Mouse (Mus musculus): ENCODE measurements around the gene C1galt1. TPM values are rescaled to one million over a fixed set of nuclear protein-coding genes. Genes with fewer than 3 reads are reported as not detected.

The C1galt1 gene
- total and polyA plus RNA-seq, 3 experiments = 13.2 to 14.4 TPM; not detected in 1

DNA sequence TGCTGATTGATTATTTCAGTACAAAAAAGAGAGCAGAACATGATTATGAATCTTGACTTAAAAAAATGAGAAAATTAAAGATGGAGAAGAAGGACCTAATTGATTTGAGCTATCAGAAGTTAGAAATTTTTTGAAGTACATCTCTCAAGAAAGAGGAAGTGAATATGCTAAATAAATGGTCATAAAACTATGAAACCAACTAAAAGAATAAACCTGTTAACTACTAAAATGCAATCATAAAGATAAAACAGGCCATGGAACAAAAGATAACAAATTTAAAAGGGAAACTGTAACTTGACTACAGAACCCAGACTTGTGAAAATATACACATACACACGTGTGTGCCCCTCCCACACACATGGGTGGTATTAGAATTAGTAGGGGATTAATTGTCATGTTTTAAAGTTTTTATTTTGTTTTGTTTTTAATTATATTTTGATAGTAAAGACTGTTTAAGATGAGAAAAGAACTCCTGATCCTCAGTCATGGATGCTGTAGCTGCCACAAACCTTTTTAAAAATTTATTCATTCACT lies 37.0 kb downstream of the C1galt1 start:
- Histone ChIP-seq H3K27ac (ENCODE audit: control insufficient read depth, low read depth, low read length) (no peak overlapping the region), H3K9me3 (replicated peaks; ENCODE audit: insufficient read depth, low read length) (no peaks in the 10 kb centered on the region), H3K36me3 (ENCODE audit: control insufficient read depth in 1 of 2, insufficient read depth in 2 of 2, low read length in 2 of 2) (no peaks in the 10 kb centered on the region), H3K4me1 (ENCODE audit: control insufficient read depth in 1 of 2, insufficient read depth in 2 of 2, low read length in 2 of 2) (peaks cover 0 to 3% of the 10 kb centered on the region in 2 experiments; a peak in 1 of 4 replicates), H3K79me2 (ENCODE audit: control insufficient read depth, insufficient read depth, low read length, poor library complexity) (no peaks in the 10 kb centered on the region), H3K27me3 (ENCODE audit: control insufficient read depth in 1 of 2, insufficient read depth in 2 of 2, low read length in 2 of 2) (no peaks in the 10 kb centered on the region; a peak in 2 of 4 replicates), H3K9ac (ENCODE audit: control insufficient read depth, low read depth, low read length, poor library complexity, severe bottlenecking) (no peak overlapping the region), H3K4me3 (ENCODE audit: control insufficient read depth in 1 of 2, insufficient read depth in 1 of 2, low read depth in 2 of 2, low read length in 2 of 2) (no peak overlapping the region)
- TF ChIP-seq ZC3H11A (IDR thresholded peaks at IDR 0.05; ENCODE audit: low read depth, low read length) (no peak), TCF12 (IDR thresholded peaks at IDR 0.05; ENCODE audit: low read depth, low read length) (peak; percentile 52; the same call in 1 of the 2 replicates), ETS1 (IDR thresholded peaks at IDR 0.05; ENCODE audit: low read depth, low read length) (peak; percentile 48), ZNF384 (IDR thresholded peaks at IDR 0.05; ENCODE audit: low read depth, low read length) (no peak), POLR2AphosphoS2 (IDR thresholded peaks at IDR 0.05; ENCODE audit: low read length) (no peak), SIN3A (IDR thresholded peaks at IDR 0.05; ENCODE audit: low read length) (peak; percentile 59; the same call in 1 of the 2 replicates), EP300 (IDR thresholded peaks at IDR 0.05; ENCODE audit: low read depth in 1 of 2, low read length in 2 of 2) (peak; percentile 61 to 87; a peak in 3 of 4 replicates), MAX (IDR thresholded peaks at IDR 0.05; ENCODE audit: low read length) (peak; percentile 60; the same call in 1 of the 2 replicates), TAL1 (IDR thresholded peaks at IDR 0.05; ENCODE audit: low read length) (no peak), MXI1 (IDR thresholded peaks at IDR 0.05; ENCODE audit: low read depth, low read length) (peak; percentile 92), POLR2AphosphoS5 (IDR thresholded peaks at IDR 0.05; ENCODE audit: borderline replicate concordance, low read depth, low read length) (no peak), SMC3 (IDR thresholded peaks at IDR 0.05; ENCODE audit: low read depth, low read length) (no peak), GATA1 (IDR thresholded peaks at IDR 0.05; ENCODE audit: low read depth, low read length) (peak; percentile 74), CTCF (IDR thresholded peaks at IDR 0.05 in 2 of 3, conservative IDR thresholded peaks at IDR 0.05 in 1 of 3; ENCODE audit: control insufficient read depth in 1 of 3, insufficient read depth in 1 of 3, low read depth in 2 of 3, low read length in 3 of 3, poor library complexity in 1 of 3, severe bottlenecking in 1 of 3) (no peak), USF2 (IDR thresholded peaks at IDR 0.05; ENCODE audit: borderline replicate concordance in 1 of 2, insufficient read depth in 1 of 2, low read depth in 1 of 2, low read length in 2 of 2) (no peak), ZKSCAN1 (IDR thresholded peaks at IDR 0.05; ENCODE audit: low read depth, low read length) (0 out of 2 replicates have a peak, but pooled peaks have one; percentile 53), NELFE (IDR thresholded peaks at IDR 0.05; ENCODE audit: low read depth, low read length) (no peak), UBTF (IDR thresholded peaks at IDR 0.05; ENCODE audit: borderline replicate concordance, insufficient read depth, low read depth, low read length) (no peak), MYC (IDR thresholded peaks at IDR 0.05; ENCODE audit: low read depth, low read length) (no peak), ELF1 (IDR thresholded peaks at IDR 0.05; ENCODE audit: low read depth, low read length) (no peak)
- peak; percentile 35 for DNase-seq (ENCODE audit: low read depth, low spot score)

GRCm38 (mm10) chr6:7882520-7882919 lies 37.9 kb downstream of the C1galt1 start:
- H3K4me3 ChIP-seq (ENCODE audit: control insufficient read depth in 1 of 2, insufficient read depth in 1 of 2, low read depth in 2 of 2, low read length in 2 of 2) = no peak overlapping the region
- no peak overlapping the region for H3K9ac ChIP-seq (ENCODE audit: control insufficient read depth, low read depth, low read length, poor library complexity, severe bottlenecking)
- H3K9me3 ChIP-seq (replicated peaks; ENCODE audit: insufficient read depth, low read length) = no peaks in the 10 kb centered on the region
- no peak for DNase-seq (ENCODE audit: low read depth, low spot score)
- H3K79me2 ChIP-seq (ENCODE audit: control insufficient read depth, insufficient read depth, low read length, poor library complexity) = no peaks in the 10 kb centered on the region
- TF ChIP-seq MAX (IDR thresholded peaks at IDR 0.05; ENCODE audit: low read length) = no peak
- TF ChIP-seq CHD1 (IDR thresholded peaks at IDR 0.05; ENCODE audit: low read depth, low read length) = no peak
- no peak for TF ChIP-seq UBTF (IDR thresholded peaks at IDR 0.05; ENCODE audit: borderline replicate concordance, insufficient read depth, low read depth, low read length)
- TF ChIP-seq USF1 (IDR thresholded peaks at IDR 0.05; ENCODE audit: low read depth, low read length) = no peak
- no peak for TF ChIP-seq ZNF384 (IDR thresholded peaks at IDR 0.05; ENCODE audit: low read depth, low read length)
- TF ChIP-seq ELF1 (IDR thresholded peaks at IDR 0.05; ENCODE audit: low read depth, low read length) = no peak
- TF ChIP-seq USF2 (IDR thresholded peaks at IDR 0.05; ENCODE audit: borderline replicate concordance in 1 of 2, insufficient read depth in 1 of 2, low read depth in 1 of 2, low read length in 2 of 2) = no peak
- no peak for TF ChIP-seq SMC3 (IDR thresholded peaks at IDR 0.05; ENCODE audit: low read depth, low read length)
- no peak for TF ChIP-seq MAFK (IDR thresholded peaks at IDR 0.05; ENCODE audit: borderline replicate concordance, low read depth, low read length)
- TF ChIP-seq NRF1 (IDR thresholded peaks at IDR 0.05; ENCODE audit: insufficient read depth, low read depth, low read length, poor library complexity, severe bottlenecking) = no peak
- no peak for TF ChIP-seq NELFE (IDR thresholded peaks at IDR 0.05; ENCODE audit: low read depth, low read length)
- TF ChIP-seq MYB (IDR thresholded peaks at IDR 0.05; ENCODE audit: low read depth, low read length) = no peak
- no peak for TF ChIP-seq CTCF (IDR thresholded peaks at IDR 0.05 in 2 of 3, conservative IDR thresholded peaks at IDR 0.05 in 1 of 3; ENCODE audit: control insufficient read depth in 1 of 3, insufficient read depth in 1 of 3, low read depth in 2 of 3, low read length in 3 of 3, poor library complexity in 1 of 3, severe bottlenecking in 1 of 3)
- TF ChIP-seq GATA1 (IDR thresholded peaks at IDR 0.05; ENCODE audit: low read depth, low read length) = no peak
- no peak for TF ChIP-seq CHD2 (IDR thresholded peaks at IDR 0.05; ENCODE audit: low read length)
- TF ChIP-seq ETS1 (IDR thresholded peaks at IDR 0.05; ENCODE audit: low read depth, low read length) = no peak
- no peak for TF ChIP-seq POLR2AphosphoS2 (IDR thresholded peaks at IDR 0.05; ENCODE audit: low read length)
- TF ChIP-seq GABPA (IDR thresholded peaks at IDR 0.05; ENCODE audit: low read depth, low read length) = no peak
- peaks cover 0 to 3% of the 10 kb centered on the region in 2 experiments; a peak in 1 of 4 replicates for H3K4me1 ChIP-seq (ENCODE audit: control insufficient read depth in 1 of 2, insufficient read depth in 2 of 2, low read length in 2 of 2)
- H3K27ac ChIP-seq (ENCODE audit: control insufficient read depth, low read depth, low read length) = no peak overlapping the region
- no peaks in the 10 kb centered on the region; a peak in 2 of 4 replicates for H3K27me3 ChIP-seq (ENCODE audit: control insufficient read depth in 1 of 2, insufficient read depth in 2 of 2, low read length in 2 of 2)
- no peaks in the 10 kb centered on the region for H3K36me3 ChIP-seq (ENCODE audit: control insufficient read depth in 1 of 2, insufficient read depth in 2 of 2, low read length in 2 of 2)
